Mouse (Mus musculus) MEL (cell line): ENCODE data around the gene Klhl5.

Experiments
- CHD1 ChIP-seq: IDR thresholded peaks from 2 replicates; pipeline ENCODE4 v1.6.1; 2012; ENCODE audit warnings: low read depth, mild to moderate bottlenecking, inconsistent platforms, low read length, improper control_type of control experiment
- CTCF ChIP-seq, 3 experiments: IDR thresholded peaks in 2 of 3; conservative IDR thresholded peaks in 1 of 3; 2 replicates each; pipeline ENCODE4 v1.5.1; 2011 to 2012; ENCODE audit warnings: low read length in 3 of 3, low read depth in 2 of 3, mild to moderate bottlenecking in 2 of 3, improper control_type of control experiment in 1 of 3, inconsistent platforms in 1 of 3, mixed read lengths in 1 of 3, moderate library complexity in 1 of 3; ENCODE audit not compliant: control insufficient read depth in 1 of 3, insufficient read depth in 1 of 3, poor library complexity in 1 of 3, severe bottlenecking in 1 of 3
- GATA1 ChIP-seq: IDR thresholded peaks from 2 replicates; pipeline ENCODE4 v1.6.1; 2011; ENCODE audit warnings: low read depth, low read length, improper control_type of control experiment
- MAZ ChIP-seq: IDR thresholded peaks from 2 replicates; pipeline ENCODE4 v1.6.1; 2012; ENCODE audit warnings: low read depth, mild to moderate bottlenecking, inconsistent platforms, low read length, improper control_type of control experiment
- MYC ChIP-seq: IDR thresholded peaks from 2 replicates; pipeline ENCODE4 v1.6.1; 2011; ENCODE audit warnings: low read depth, mild to moderate bottlenecking, low read length, improper control_type of control experiment, moderate library complexity
- POLR2A ChIP-seq, 2 experiments: IDR thresholded peaks; 2 replicates each; pipeline ENCODE4 v1.6.1; 2011 to 2012; ENCODE audit warnings: low read length in 2 of 2, mild to moderate bottlenecking in 2 of 2, control low read depth in 1 of 2, improper control_type of control experiment in 1 of 2, low read depth in 1 of 2, moderate library complexity in 1 of 2; ENCODE audit not compliant: control insufficient read depth in 1 of 2, insufficient read depth in 1 of 2, poor library complexity in 1 of 2
- POLR2AphosphoS5 ChIP-seq: IDR thresholded peaks from 2 replicates; pipeline ENCODE4 v1.6.1; 2012; ENCODE audit warnings: low read depth, borderline replicate concordance, mild to moderate bottlenecking, inconsistent platforms, low read length, moderate library complexity, mixed read lengths
- TCF12 ChIP-seq: IDR thresholded peaks from 2 replicates; pipeline ENCODE4 v1.6.1; 2014; ENCODE audit warnings: low read depth, mild to moderate bottlenecking, inconsistent platforms, low read length, improper control_type of control experiment, moderate library complexity
- USF1 ChIP-seq: IDR thresholded peaks from 2 replicates; pipeline ENCODE4 v1.6.1; 2014; ENCODE audit warnings: low read depth, mild to moderate bottlenecking, inconsistent platforms, low read length, improper control_type of control experiment, moderate library complexity

DNA sequence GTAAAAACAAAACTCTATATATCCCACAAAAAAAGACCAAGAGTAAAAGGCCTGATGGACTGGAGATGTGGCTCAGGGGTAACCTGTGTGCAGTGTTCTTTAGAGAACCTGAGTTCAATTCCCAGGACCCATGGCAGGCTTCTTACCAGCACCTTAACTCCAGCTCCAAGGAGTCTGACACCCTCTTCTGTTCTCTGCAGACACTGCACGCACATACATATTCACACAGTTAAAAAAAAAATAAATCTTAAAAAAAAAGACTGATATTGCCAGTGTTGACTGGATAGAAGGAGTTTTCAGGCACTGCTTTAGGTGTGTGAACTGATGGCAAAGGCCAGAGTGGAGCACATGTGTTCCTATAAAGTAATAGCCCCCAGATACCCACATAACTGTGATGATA is 18.8 kb downstream of the Klhl5 start:
- TF ChIP-seq POLR2A (IDR thresholded peaks at IDR 0.05; ENCODE audit: control insufficient read depth in 1 of 2, insufficient read depth in 1 of 2, low read depth in 1 of 2, low read length in 2 of 2, poor library complexity in 1 of 2) (no peak), TCF12 (no peak), MAZ (no peak), MYC (no peak), CHD1 (no peak), CTCF (IDR thresholded peaks at IDR 0.05 in 2 of 3, conservative IDR thresholded peaks at IDR 0.05 in 1 of 3; ENCODE audit: control insufficient read depth in 1 of 3, insufficient read depth in 1 of 3, low read depth in 2 of 3, low read length in 3 of 3, poor library complexity in 1 of 3, severe bottlenecking in 1 of 3) (peak in 1 of 3 experiments; percentile 7; a peak in 1 of 6 replicates), GATA1 (no peak), POLR2AphosphoS5 (no peak), USF1 (no peak)
